Mouse (Mus musculus) common myeloid progenitor, adult 5-6 weeks (primary cell): ENCODE results near the gene Dusp10. TPM values are rescaled to one million over a fixed set of nuclear protein-coding genes. Genes with fewer than 3 reads are reported as not detected.

Experiments
- ATAC-seq: replicated peaks from 2 replicates; pipeline ENCODE4 v1.8.0; 2016; ENCODE audit warnings: low read depth, mild to moderate bottlenecking, moderate TSS enrichment, inconsistent platforms; ENCODE audit not compliant: poor library complexity, severe bottlenecking
- total RNA-seq: library from RNA; stranded (forward); fragments of 200-1000, 187-1606 nt; gene quantifications from 2 replicates; pipeline ENCODE4 v1.2.3, GENCODE M21; 2017

Gene Dusp10
- total RNA-seq = 2.5 and 3.6 TPM in 2 replicates

- no peak for ATAC-seq
Measured at GRCm38 (mm10) chr1:184013106-184013505, at the start of gene Dusp10. Gene Dusp10, plus strand, starts transcription at chr1:184013302.

DNA sequence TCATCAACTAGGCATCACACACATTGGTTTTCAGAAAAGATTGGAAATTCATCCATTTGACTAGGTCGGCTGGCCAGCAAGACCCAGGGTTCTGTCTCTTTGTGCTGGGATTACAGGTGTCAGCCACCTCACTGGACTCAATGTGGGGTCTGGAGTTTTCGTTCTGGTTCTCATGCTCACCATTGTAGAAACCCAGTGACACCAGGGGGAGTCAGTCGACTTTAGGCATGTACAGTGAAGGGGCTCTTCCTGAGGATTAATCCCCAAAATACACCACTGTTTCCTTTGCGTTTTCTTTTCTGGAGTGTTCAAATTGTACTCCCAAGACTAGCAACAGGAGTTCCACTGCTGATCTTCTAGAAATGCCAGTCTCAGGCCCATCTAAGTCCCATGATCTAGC is 47.8 kb upstream of the Dusp10 start:
- no peak for ATAC-seq

GRCm38 (mm10) chr1:183969265-183969664 is 43.8 kb upstream of the Dusp10 start:
- ATAC-seq = no peak

DNA sequence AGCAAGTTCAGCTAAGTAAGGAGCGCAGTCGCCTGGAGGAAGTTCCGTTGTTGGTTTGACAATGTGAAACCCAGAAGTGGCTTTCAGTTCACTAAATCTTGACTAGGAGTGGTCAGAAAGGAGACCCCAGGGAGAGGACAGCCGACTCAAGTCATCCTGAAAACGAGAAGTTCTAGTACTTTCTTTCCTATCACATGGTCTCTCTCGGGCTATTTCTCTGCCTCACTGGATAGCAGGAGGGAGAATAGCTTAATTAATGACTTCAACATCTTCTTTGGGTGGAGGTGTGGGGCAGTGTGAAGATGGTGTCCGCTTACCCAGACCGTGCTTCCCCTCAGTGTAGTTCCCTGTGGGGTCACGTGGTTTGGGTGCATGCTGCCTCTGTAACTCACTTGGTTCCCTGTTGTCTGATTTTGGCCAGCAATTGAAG is 33.3 kb upstream of the Dusp10 start:
- ATAC-seq = peak; percentile 95

- no peak for ATAC-seq
Measured at GRCm38 (mm10) chr1:183982108-183982507, 31.0 kb upstream of the Dusp10 start.

- no peak for ATAC-seq
Measured at GRCm38 (mm10) chr1:183987711-183988245, 25.3 kb upstream of the Dusp10 start.

GRCm38 (mm10) chr1:183991921-183992320 is 21.2 kb upstream of the Dusp10 start:
- no peak for ATAC-seq

- no peak for ATAC-seq
Measured at GRCm38 (mm10) chr1:183997207-183997606, 15.9 kb upstream of the Dusp10 start.

GRCm38 (mm10) chr1:184002470-184002869 is 10.6 kb upstream of the Dusp10 start:
- no peak for ATAC-seq

DNA sequence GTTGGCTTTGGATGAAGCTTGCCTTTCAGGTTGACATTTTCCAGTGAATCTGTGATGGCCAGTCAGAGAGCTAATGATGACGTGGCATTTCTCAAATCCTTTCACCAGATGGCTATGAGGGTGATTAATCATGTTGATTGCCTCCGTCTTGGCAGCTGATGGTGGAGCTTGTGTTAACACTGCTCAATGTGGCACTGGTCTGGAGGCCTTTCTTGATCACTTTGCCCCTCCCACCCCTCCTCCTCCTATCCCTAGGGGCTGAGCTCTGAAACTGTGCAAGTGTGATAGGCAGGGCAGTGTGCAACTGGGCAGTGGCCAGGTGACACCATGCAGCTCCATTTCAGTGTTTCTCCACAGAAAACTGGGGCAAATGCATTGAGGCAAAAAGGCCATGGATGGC is 8.8 kb upstream of the Dusp10 start:
- no peak for ATAC-seq

DNA sequence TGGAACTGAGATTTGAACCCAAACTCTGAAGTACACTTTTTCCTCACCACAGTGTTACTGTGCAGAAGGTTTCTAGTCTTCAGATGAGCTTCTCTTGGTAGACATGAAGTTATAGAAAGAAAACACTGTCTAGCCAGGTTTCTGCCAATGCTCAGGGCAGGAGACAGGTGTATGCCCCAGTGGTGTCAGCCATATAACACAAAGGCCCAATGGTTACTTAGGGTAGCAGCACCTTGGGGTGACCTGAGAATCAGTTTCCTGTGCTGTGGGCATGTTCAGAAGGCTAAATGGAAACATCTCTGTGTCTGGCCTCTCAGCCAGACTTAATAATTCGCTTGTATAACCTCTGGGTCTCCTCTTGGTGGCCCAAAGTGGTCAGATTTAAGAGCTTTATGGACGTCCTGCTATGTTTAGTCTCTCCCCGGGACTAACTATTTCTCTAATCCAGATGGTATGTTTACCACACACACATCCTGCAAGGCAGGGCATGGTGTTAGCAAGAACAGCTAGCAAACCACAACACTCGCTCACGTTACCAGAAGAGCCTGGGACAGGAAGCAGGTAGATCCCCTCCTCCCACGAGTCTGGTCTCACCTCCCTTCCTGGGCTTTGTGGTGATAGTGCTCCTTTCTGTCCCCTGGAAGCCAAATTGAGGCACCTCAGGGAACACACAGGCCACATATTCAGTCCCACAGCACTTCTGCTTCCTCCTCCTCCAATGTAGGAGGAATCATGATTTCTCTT is 7.6 kb upstream of the Dusp10 start:
- peak; percentile 87 for ATAC-seq

GRCm38 (mm10) chr1:184006086-184006485 is 7.0 kb upstream of the Dusp10 start:
- no peak; the same call in 1 of the 2 replicates for ATAC-seq

GRCm38 (mm10) chr1:184011311-184011710 is 1.8 kb upstream of the Dusp10 start:
- no peak for ATAC-seq

DNA sequence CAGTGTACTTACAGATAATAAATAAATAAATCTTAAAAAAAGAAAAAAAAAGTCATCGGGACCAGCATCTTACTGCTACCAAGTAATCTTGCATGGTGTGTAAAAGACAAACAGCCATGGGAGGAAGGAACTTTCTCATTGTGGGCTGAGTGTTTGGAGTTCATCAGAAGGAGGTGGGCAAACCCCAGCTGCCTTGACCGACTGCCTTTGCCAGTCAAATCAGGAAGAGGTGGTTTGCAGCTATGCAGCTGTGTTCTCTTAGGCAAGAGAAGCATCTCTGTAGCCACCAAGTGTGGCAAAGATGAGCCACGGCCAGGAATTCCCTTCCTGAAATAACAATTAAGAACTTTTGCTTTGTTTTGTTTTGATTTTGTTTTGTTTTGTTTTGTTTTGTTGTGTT is 989 bp downstream of the Dusp10 start:
- peak; percentile 92 for ATAC-seq

DNA sequence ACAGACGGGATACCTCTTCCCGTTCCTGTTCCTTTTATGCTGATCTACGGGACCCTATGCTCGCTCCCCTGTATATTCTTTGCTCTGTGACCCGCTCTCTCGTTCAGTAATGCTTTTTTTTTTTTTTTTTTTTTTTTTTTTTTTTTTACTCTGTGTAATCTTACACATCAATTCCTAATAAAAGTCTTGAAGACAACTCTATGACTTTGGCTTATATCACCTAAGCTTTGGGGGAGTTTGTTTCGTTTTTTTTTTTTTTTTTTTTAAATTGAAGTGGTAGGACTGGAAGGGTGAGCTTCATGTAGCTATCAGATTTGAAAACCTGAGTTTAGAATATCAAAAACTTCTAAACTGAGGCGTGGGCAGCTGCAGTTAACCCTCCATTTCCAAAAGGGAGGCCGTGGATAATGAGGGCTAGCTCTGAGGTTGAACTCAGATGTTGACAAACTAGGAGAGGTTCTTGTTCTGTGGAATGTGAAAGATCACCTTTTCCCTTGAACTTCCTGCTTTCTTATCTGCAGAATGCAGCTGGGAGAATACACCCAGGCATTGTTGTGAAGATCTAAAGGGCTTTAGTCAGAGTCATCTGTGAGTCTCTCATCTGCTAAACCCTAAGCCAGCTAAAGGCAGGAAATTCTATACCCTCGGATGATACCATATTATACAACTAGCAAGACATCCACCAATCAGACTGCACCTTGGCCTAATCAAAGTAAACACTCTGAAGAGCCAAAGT is 3.1 kb downstream of the Dusp10 start:
- peak; percentile 64 for ATAC-seq

DNA sequence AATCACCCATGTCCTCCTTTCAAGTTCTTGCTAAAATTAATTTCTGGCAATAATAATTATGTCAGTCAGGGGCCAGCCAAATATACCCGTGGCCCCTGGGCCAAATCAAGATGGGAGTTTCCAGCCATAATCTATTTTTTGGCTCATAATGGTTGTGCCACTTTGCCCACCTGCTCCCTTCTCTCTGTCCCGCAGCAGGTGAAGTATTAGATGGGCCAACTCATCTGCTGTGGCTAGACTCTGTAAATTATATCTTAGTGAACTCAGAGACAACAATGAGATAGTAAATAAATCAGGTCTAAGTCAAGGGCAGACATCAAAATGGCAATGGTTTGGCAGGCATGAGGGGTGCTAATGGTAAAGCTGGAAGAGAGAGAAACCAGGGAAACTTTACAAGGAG is 4.5 kb downstream of the Dusp10 start:
- ATAC-seq = no peak

- ATAC-seq = no peak
Measured at GRCm38 (mm10) chr1:184019042-184019721, 6.1 kb downstream of the Dusp10 start.

DNA sequence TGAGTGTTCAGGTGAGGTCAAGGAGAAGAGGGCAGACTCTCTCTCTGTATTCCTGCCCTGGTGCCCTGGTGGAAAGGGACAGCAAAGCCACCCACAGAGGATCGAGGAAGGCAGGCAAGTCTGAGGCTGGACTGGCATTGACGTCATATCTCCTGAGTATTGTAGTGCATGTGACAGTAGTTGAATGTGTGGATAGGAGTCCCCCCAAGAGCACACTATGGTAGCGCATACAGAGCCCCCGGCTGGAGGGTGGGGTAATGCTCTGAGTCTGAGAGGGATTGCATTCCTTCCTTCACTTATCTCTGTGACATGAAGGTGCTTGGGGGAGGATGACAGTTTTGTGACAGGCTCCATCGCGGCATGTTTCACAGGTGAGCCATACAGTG is 6.6 kb downstream of the Dusp10 start:
- ATAC-seq = no peak

DNA sequence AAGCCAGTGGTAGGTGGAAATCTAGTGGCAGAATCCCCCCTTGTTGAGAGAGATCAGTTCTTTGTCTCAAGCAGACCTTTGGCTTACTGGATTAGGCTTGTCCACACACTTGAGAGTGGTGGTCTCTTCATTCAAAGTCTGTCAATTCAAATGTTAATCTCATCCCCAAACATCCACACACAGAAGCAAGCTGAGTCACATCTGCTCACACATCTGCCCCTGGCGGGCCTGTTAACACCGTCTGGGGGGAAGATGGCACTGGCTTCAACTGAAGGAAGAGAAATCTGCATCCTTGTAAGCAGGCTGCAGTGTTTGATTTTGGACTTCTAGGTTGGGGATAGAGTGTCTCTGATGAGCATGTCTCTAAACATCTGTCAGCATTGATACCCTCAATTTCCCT is 10.9 kb downstream of the Dusp10 start:
- no peak for ATAC-seq

DNA sequence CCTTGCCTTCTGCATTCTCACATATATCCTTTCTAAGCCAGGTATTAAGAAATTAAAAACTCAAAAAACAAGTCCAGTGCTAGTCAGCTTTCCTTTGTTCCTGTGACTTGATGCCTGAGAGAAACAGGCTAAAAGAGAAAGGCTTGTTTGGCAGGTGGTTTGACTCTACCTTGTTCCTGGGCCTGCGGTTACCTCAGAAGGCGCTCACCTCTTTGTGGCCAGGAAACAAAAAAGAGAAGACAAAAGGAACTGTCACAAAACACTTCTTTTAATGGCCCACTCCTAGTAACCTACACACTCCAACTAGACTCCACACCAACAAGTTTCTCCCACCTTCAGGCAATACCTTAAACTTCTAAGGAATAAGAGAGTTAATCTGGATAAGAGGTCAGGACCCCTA is 11.5 kb downstream of the Dusp10 start:
- ATAC-seq = no peak

GRCm38 (mm10) chr1:184025079-184025478 is 12.0 kb downstream of the Dusp10 start:
- no peak for ATAC-seq
